Mouse (Mus musculus): ENCODE measurements around the gene Ice1. TPM values are rescaled to one million over a fixed set of nuclear protein-coding genes. Genes with fewer than 3 reads are reported as not detected.

Gene Ice1
- polyA plus RNA-seq, 1 experiment from 2014 or later, result 3.8 TPM

GRCm38 (mm10) chr13:70637662-70638291, 343 bp upstream of the Ice1 start:
- WGBS (ENCODE audit: insufficient replicate concordance), result under 1% methylated on average over 42 of the region's 42 CpGs
- H3K27ac ChIP-seq (replicated peaks), result peak overlapping the region; percentile 84
- ATAC-seq (ENCODE audit: insufficient read depth), result peak; percentile 93
- no peaks in the 10 kb centered on the region for H3K27me3 ChIP-seq
- no peaks in the 10 kb centered on the region for H3K36me3 ChIP-seq (replicated peaks)
- H3K9ac ChIP-seq, result peak overlapping the region; percentile 77
- H3K4me3 ChIP-seq (replicated peaks), result peak overlapping the region; percentile 86
- peak overlapping the region; percentile 89 for H3K4me2 ChIP-seq
- H3K9me3 ChIP-seq (replicated peaks), result no peaks in the 10 kb centered on the region
- peaks cover 39% of the 10 kb centered on the region for H3K4me1 ChIP-seq (replicated peaks)

- WGBS (ENCODE audit: insufficient replicate concordance), result 12% methylated on average over 10 of the region's 10 CpGs
- H3K27ac ChIP-seq (replicated peaks), result no peak overlapping the region
- ATAC-seq (ENCODE audit: insufficient read depth), result no peak
Measured at GRCm38 (mm10) chr13:70636706-70637105, 728 bp downstream of the Ice1 start.

GRCm38 (mm10) chr13:70635591-70635990, 1.8 kb downstream of the Ice1 start:
- H3K36me3 ChIP-seq (replicated peaks), result no peaks in the 10 kb centered on the region
- 66% methylated on average over 2 of the region's 2 CpGs for WGBS (ENCODE audit: insufficient replicate concordance)
- H3K9ac ChIP-seq, result no peak overlapping the region
- no peaks in the 10 kb centered on the region for H3K9me3 ChIP-seq (replicated peaks)
- H3K4me2 ChIP-seq, result peak overlapping the region; percentile 89; the same call in 1 of the 2 replicates
- no peaks in the 10 kb centered on the region for H3K27me3 ChIP-seq
- H3K27ac ChIP-seq (replicated peaks), result no peak overlapping the region
- H3K4me3 ChIP-seq (replicated peaks), result no peak overlapping the region
- no peak for ATAC-seq (ENCODE audit: insufficient read depth)
- peaks cover 39% of the 10 kb centered on the region for H3K4me1 ChIP-seq (replicated peaks)

More at GRCm38 (mm10) chr13:70636706-70637105, 728 bp downstream of the Ice1 start:
- Histone ChIP-seq H3K9me3 (replicated peaks) (no peaks in the 10 kb centered on the region), H3K4me2 (peak overlapping the region; percentile 89), H3K9ac (peak overlapping the region; percentile 77), H3K4me1 (replicated peaks) (peaks cover 39% of the 10 kb centered on the region), H3K4me3 (replicated peaks) (peak overlapping the region; percentile 86), H3K36me3 (replicated peaks) (no peaks in the 10 kb centered on the region), H3K27me3 (no peaks in the 10 kb centered on the region)

DNA sequence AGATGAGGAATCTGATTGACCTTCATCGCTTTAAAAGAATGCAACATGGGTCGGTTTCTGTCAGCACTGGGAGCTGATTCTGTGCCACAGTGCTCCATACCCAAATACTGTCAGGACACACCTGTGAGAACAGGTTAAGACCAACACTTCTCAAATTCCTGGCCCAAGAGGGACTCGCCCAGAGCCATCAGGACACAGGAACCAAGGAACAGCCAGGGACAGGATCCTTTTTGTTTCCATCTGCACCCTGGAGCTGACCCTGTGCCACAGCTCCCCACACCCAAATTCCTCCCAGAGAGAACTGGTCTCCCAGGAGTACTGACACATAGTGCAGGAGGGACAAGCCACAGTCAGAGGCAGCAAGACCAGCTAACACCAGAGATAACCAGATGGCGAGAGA, 11.0 kb downstream of the Ice1 start:
- H3K4me2 ChIP-seq, result no peak overlapping the region
- WGBS (ENCODE audit: insufficient replicate concordance), result 62% methylated on average over 4 of the region's 4 CpGs
- H3K27ac ChIP-seq (replicated peaks), result no peak overlapping the region
- no peak for ATAC-seq (ENCODE audit: insufficient read depth)
- no peak overlapping the region for H3K9ac ChIP-seq
- no peak overlapping the region for H3K4me3 ChIP-seq (replicated peaks)
- peaks cover 8% of the 10 kb centered on the region; the same call in 1 of the 2 replicates for H3K36me3 ChIP-seq (replicated peaks)
- H3K4me1 ChIP-seq (replicated peaks), result peaks cover 8% of the 10 kb centered on the region
- H3K27me3 ChIP-seq, result no peaks in the 10 kb centered on the region
- H3K9me3 ChIP-seq (replicated peaks), result no peaks in the 10 kb centered on the region

DNA sequence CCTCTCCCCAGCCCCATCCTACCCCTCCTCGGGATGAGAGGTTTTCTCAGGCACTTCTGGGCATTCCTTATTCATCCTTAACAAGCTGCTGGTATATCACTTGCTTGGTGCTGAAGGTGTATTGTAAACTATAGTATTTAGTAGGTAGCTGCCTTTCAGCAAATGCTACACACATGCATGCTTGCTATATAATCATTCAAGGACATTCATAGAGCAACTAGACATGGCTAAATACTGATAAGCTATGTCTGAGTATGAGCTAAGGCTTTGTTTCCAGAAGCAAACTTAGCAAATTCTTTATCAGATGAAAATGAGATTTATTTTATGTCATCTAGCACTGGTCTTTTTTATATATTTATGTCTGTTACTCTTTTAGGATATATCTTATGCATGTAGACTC, 11.8 kb downstream of the Ice1 start:
- H3K9ac ChIP-seq, result no peak overlapping the region
- WGBS (ENCODE audit: insufficient replicate concordance), result 58% methylated on average over 1 of the region's 1 CpGs
- H3K4me2 ChIP-seq, result no peak overlapping the region
- peaks cover 8% of the 10 kb centered on the region; the same call in 1 of the 2 replicates for H3K36me3 ChIP-seq (replicated peaks)
- H3K4me1 ChIP-seq (replicated peaks), result peaks cover 8% of the 10 kb centered on the region
- no peaks in the 10 kb centered on the region for H3K9me3 ChIP-seq (replicated peaks)
- no peaks in the 10 kb centered on the region for H3K27me3 ChIP-seq
- no peak overlapping the region for H3K27ac ChIP-seq (replicated peaks)
- ATAC-seq (ENCODE audit: insufficient read depth), result no peak
- H3K4me3 ChIP-seq (replicated peaks), result no peak overlapping the region

GRCm38 (mm10) chr13:70624445-70624844, 13.0 kb downstream of the Ice1 start:
- H3K4me2 ChIP-seq, result no peak overlapping the region
- WGBS (ENCODE audit: insufficient replicate concordance), result 76% methylated on average over 4 of the region's 4 CpGs
- no peak for ATAC-seq (ENCODE audit: insufficient read depth)
- H3K4me3 ChIP-seq (replicated peaks), result no peak overlapping the region
- peaks cover 8% of the 10 kb centered on the region for H3K4me1 ChIP-seq (replicated peaks)
- H3K9ac ChIP-seq, result no peak overlapping the region
- peaks cover 13% of the 10 kb centered on the region for H3K36me3 ChIP-seq (replicated peaks)
- no peaks in the 10 kb centered on the region for H3K27me3 ChIP-seq
- H3K9me3 ChIP-seq (replicated peaks), result no peaks in the 10 kb centered on the region
- H3K27ac ChIP-seq (replicated peaks), result no peak overlapping the region

DNA sequence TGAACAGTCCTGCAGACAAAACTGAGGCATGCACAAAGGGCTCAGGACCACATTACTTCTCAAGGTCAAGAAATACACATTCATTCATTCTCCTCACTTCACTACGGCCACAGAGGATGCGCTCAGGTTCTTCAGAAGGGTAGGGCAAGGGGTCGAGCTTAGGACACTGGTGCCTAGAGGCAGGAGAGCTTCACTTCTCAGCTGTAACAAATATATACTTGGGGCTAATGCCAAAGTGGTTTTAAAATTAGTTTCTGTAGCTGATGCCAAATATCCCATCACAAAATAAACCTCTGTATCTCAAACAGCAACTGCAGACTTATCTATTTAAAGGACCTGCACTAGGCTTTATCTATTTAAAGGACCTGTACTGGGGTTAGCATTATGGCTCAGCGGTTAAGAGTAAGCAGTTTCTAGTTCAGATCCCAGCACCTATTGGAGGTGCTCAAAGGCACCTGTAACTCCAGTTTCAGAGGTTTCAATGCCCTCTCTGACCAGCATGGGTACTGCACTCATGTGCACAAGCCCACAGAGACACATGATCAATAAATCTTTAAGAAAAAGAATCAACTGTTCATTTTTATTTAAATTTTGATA, 14.9 kb downstream of the Ice1 start:
- Histone ChIP-seq H3K9ac (no peak overlapping the region), H3K4me3 (replicated peaks) (no peak overlapping the region), H3K4me2 (no peak overlapping the region), H3K4me1 (replicated peaks) (peaks cover 8% of the 10 kb centered on the region), H3K27ac (replicated peaks) (no peak overlapping the region), H3K36me3 (replicated peaks) (peaks cover 29% of the 10 kb centered on the region), H3K9me3 (replicated peaks) (no peaks in the 10 kb centered on the region), H3K27me3 (no peaks in the 10 kb centered on the region)
- ATAC-seq (ENCODE audit: insufficient read depth), result no peak
- WGBS (ENCODE audit: insufficient replicate concordance), result 71% methylated on average over 4 of the region's 4 CpGs

GRCm38 (mm10) chr13:70621509-70621908, 15.9 kb downstream of the Ice1 start:
- Histone ChIP-seq H3K9ac (no peak overlapping the region), H3K9me3 (replicated peaks) (no peaks in the 10 kb centered on the region), H3K27me3 (no peaks in the 10 kb centered on the region), H3K4me2 (no peak overlapping the region), H3K4me3 (replicated peaks) (no peak overlapping the region), H3K27ac (replicated peaks) (no peak overlapping the region), H3K4me1 (replicated peaks) (peaks cover 8% of the 10 kb centered on the region), H3K36me3 (replicated peaks) (peaks cover 35% of the 10 kb centered on the region)
- WGBS (ENCODE audit: insufficient replicate concordance), result 81% methylated on average over 9 of the region's 9 CpGs
- no peak for ATAC-seq (ENCODE audit: insufficient read depth)

- Histone ChIP-seq H3K4me3 (replicated peaks) (no peak overlapping the region), H3K9ac (no peak overlapping the region), H3K9me3 (replicated peaks) (no peaks in the 10 kb centered on the region), H3K27ac (replicated peaks) (no peak overlapping the region), H3K27me3 (no peaks in the 10 kb centered on the region), H3K4me2 (no peak overlapping the region), H3K4me1 (replicated peaks) (no peaks in the 10 kb centered on the region), H3K36me3 (replicated peaks) (peaks cover 75% of the 10 kb centered on the region)
- WGBS (ENCODE audit: insufficient replicate concordance), result 67% methylated on average over 2 of the region's 2 CpGs
- no peak for ATAC-seq (ENCODE audit: insufficient read depth)
Measured at GRCm38 (mm10) chr13:70612837-70613236, 24.6 kb downstream of the Ice1 start.

DNA sequence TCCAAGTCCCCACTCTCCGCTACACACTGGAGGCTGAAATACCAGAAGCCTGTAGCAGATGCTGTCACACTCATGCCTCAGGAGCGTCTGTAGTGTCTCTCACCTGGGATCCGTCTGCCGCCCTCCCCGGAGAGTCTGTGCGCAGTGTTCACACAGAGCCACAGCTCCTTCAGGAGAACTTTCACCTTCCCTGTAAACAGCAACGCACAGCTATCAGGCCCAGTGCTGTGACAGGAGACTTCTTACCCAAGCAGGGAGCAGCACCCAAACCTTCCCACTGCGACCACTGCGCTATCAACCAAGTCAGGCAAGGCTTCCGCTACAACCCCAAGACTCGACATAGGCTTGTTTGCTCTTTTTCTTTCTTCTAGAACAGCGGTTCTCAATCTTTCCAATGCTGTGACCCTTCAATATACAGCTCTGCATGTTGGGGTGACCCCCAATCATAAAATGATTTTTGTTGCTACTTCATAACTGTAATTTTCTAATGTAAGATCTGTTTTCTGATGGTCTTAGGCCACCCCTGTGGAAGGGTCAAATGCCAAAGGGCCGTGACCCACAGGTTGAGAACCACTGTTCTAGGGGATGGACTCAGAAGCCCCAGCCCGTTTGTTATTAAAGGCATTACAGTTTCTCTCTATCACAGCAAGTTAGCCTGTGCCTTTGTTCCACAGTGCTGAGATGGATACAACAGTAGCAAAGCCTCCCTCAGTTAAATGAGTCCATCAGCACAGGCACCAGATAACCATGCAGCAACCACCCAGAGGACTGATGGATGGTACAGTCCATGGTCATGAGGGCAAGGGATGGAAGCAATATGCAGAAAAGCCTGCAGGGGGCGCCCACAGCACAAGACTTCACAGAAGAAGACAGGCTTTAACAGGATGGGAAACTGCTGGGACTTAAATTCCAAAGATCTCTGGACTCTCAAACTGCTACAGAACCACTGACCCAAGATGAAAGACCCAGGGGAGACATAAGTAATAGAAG, 26.7 kb downstream of the Ice1 start:
- no peaks in the 10 kb centered on the region for H3K9me3 ChIP-seq (replicated peaks)
- H3K27ac ChIP-seq (replicated peaks), result no peak overlapping the region
- H3K27me3 ChIP-seq, result no peaks in the 10 kb centered on the region
- H3K36me3 ChIP-seq (replicated peaks), result peaks cover 79% of the 10 kb centered on the region
- no peak overlapping the region for H3K4me2 ChIP-seq
- H3K4me3 ChIP-seq (replicated peaks), result no peak overlapping the region
- 76% methylated on average over 15 of the region's 15 CpGs for WGBS (ENCODE audit: insufficient replicate concordance)
- H3K4me1 ChIP-seq (replicated peaks), result no peaks in the 10 kb centered on the region
- no peak; the same call in 1 of the 2 replicates for ATAC-seq (ENCODE audit: insufficient read depth)
- no peak overlapping the region for H3K9ac ChIP-seq

GRCm38 (mm10) chr13:70609632-70610031, 27.8 kb downstream of the Ice1 start:
- Histone ChIP-seq H3K27me3 (no peaks in the 10 kb centered on the region), H3K4me3 (replicated peaks) (no peak overlapping the region), H3K36me3 (replicated peaks) (peaks cover 81% of the 10 kb centered on the region), H3K9me3 (replicated peaks) (no peaks in the 10 kb centered on the region), H3K9ac (no peak overlapping the region), H3K4me1 (replicated peaks) (no peaks in the 10 kb centered on the region), H3K4me2 (no peak overlapping the region), H3K27ac (replicated peaks) (no peak overlapping the region)
- no peak for ATAC-seq (ENCODE audit: insufficient read depth)
- WGBS (ENCODE audit: insufficient replicate concordance), result 63% methylated on average over 3 of the region's 3 CpGs

All from liver, embryonic 15.5 days (tissue).